Mouse (Mus musculus): ENCODE measurements around the gene Rab42. TPM values are rescaled to one million over a fixed set of nuclear protein-coding genes. Genes with fewer than 3 reads are reported as not detected.

Gene Rab42
- polyA plus RNA-seq, 1 experiment from 2014 or later, result 1.5 TPM

DNA sequence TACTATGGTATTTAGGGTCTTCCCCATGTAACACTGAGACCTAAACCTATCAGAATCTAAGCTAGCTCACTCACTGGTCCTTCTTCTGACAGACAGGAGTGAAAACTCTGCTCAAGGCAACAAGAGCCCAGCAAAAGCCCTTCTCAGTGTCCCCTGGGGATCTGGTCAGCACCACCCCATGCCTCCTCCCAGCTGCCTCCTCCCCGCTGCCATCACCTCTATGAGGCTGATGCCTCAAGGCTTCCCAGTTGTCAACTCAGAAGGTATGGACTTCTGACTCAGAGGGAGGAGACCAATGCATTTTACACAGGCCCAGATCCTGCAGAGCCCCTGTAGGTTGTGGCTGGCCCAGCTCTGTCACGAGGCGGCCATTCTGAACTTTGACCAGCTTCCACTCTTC is 38.3 kb upstream of the Rab42 start:
- Histone ChIP-seq H3K4me1 (peaks cover 26% of the 10 kb centered on the region), H3K4me3 (no peak overlapping the region), H3K27me3 (no peaks in the 10 kb centered on the region), H3K9ac (replicated peaks) (no peak overlapping the region), H3K36me3 (peaks cover 36% of the 10 kb centered on the region), H3K9me3 (no peaks in the 10 kb centered on the region), H3K4me2 (replicated peaks) (no peak overlapping the region), H3K27ac (replicated peaks) (no peak overlapping the region)
- 97% methylated on average over 3 of the region's 3 CpGs for WGBS
- ATAC-seq (ENCODE audit: low FRiP score, low read depth), result no peak

DNA sequence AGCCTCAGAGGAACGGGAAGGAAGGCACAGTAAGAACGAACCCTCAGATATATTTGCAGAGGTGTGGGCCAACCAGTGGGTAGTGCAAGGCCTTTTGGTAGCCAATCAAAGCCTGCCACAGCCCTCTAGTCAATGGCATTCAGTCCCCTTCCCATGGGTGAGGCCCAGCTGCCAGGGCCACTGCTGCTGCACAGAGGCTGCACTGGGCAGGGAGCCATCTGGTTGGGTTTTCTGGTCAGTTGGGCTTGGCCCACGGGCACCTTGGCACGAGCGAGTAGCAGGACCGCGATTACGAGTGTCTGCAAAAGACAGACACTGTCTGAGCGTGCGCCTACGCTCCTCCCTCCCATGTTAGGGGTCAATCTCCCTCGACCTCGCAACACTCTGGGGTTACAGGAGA is 35.8 kb upstream of the Rab42 start:
- H3K4me3 ChIP-seq, result no peak overlapping the region
- H3K4me2 ChIP-seq (replicated peaks), result no peak overlapping the region
- ATAC-seq (ENCODE audit: low FRiP score, low read depth), result no peak
- H3K27me3 ChIP-seq, result no peaks in the 10 kb centered on the region
- no peak overlapping the region for H3K27ac ChIP-seq (replicated peaks)
- peaks cover 16% of the 10 kb centered on the region for H3K4me1 ChIP-seq
- H3K36me3 ChIP-seq, result peaks cover 55% of the 10 kb centered on the region
- no peaks in the 10 kb centered on the region for H3K9me3 ChIP-seq
- no peak overlapping the region for H3K9ac ChIP-seq (replicated peaks)
- WGBS, result 97% methylated on average over 13 of the region's 13 CpGs

DNA sequence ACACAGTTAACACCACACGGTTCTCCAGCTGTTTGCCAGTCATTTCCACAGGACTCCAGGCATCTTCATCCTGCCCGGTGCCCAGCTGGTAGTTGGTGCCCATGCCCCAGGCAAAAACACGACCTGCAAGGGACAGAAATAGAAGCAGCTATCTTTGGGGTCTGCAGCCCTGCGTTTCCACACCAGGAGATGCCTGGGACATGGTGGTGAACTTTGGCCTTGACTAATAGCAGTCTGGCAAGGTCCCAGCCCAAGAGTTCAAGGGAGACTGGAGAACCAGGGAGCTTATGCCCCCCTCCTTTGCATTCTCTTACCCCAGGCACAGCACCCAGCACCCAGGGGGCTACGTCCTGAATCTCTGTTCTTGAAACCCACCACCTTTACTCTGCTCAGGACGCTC is 29.7 kb upstream of the Rab42 start:
- Histone ChIP-seq H3K36me3 (peaks cover 55% of the 10 kb centered on the region), H3K4me2 (replicated peaks) (no peak overlapping the region), H3K4me1 (peaks cover 9% of the 10 kb centered on the region), H3K27me3 (no peaks in the 10 kb centered on the region), H3K9ac (replicated peaks) (no peak overlapping the region), H3K4me3 (no peak overlapping the region), H3K27ac (replicated peaks) (no peak overlapping the region), H3K9me3 (no peaks in the 10 kb centered on the region)
- 89% methylated on average over 6 of the region's 6 CpGs for WGBS
- no peak for ATAC-seq (ENCODE audit: low FRiP score, low read depth)

DNA sequence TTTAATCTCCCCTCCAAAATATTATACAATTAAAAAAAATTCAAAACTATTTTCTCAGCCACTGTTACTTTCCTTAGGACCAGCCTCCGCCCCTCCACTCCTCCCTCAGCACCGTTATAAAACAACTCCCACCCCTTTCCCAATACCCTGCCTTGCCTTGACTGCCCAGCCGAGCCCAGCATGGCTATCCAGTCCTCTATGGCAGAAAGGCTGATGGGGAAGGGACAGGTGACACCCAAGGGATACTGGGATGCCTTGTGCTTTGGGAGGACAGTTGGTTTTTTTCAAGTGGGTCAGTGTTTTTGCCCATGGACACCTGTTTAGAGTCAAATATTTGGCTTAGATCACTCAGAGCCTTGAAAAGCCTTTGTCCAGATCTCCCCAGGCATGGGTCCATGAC is 28.8 kb upstream of the Rab42 start:
- H3K27me3 ChIP-seq, result no peaks in the 10 kb centered on the region
- WGBS, result 86% methylated on average over 3 of the region's 3 CpGs
- ATAC-seq (ENCODE audit: low FRiP score, low read depth), result no peak

DNA sequence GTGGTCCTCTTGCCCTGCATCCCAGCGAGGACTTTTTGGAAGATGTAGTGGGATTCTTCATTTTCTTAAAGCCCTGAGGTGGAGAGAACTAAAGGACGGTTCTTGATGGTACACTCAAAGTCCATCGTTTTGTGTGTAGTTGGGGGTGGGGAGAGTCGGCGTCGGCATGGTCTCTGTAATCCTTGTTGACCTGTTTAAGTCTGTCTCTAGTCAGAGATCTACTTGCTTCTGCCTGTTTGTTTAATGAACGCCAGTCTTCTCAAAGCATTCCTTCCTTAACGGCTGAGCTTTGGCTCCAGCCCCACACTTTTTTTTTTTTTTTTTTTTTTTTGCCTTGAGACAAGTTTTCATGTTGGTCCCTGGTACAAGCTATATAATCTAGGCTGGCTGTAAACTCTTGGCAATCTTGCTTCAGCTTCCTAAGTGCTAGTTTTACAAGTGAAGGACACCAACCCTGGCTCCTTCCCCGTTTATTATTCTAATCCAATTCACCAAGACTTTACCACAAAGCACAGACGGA is 26.7 kb upstream of the Rab42 start:
- WGBS, result 8% methylated on average over 10 of the region's 10 CpGs
- no peak for ATAC-seq (ENCODE audit: low FRiP score, low read depth)
- peak overlapping the region; percentile 85 for H3K27ac ChIP-seq (replicated peaks)

More for the DNA sequence above, 28.8 kb upstream of the Rab42 start:
- Histone ChIP-seq H3K9ac (replicated peaks) (no peak overlapping the region), H3K9me3 (no peaks in the 10 kb centered on the region), H3K4me2 (replicated peaks) (no peak overlapping the region), H3K27ac (replicated peaks) (no peak overlapping the region), H3K4me3 (no peak overlapping the region), H3K4me1 (peaks cover 9% of the 10 kb centered on the region), H3K36me3 (peaks cover 46% of the 10 kb centered on the region)

DNA sequence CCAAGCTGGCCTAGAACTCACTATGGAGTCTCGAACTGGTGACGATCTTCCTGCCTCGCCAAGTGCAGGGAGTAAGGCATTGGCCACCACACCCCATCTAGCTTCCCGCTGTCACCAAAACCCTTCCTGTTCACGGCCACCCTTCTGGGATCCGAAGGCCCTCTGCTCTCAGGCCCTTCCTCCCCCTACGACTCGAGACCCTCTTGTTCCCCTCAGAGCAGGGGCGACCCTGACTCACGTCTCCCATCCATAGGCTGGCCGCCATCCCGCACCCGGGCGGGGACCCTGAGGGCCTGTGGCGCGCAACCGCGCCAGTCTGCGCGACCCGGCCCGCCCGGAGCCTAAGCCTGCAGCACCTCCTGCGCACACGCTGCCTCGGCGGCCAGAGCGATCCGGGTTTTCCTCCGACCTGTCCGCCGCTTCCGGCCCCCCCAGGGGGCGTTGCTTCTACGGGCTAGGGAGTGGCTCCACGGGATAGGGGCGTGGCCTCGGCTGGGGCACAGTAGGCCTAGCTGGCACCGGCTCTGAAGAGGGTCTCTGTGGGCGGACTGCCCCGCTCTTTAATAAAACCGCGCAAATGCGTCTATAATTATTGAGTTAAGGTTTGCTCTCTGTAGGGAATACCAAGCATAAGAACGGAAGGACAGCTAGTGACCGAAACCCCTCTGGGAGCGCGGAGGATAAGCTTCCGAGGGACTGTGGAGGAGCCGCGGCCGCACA is 26.1 kb upstream of the Rab42 start, which contains the start of gene Trnau1ap:
Gene Trnau1ap (minus strand): TSS at position 424 of the 720 bp plus-strand sequence.
- Histone ChIP-seq H3K27me3 (no peaks in the 10 kb centered on the region), H3K36me3 (peaks cover 43% of the 10 kb centered on the region), H3K9me3 (no peaks in the 10 kb centered on the region), H3K4me2 (replicated peaks) (peak within 1 kb of the TSS; percentile 80), H3K27ac (replicated peaks) (peak within 1 kb of the TSS; percentile 85), H3K9ac (replicated peaks) (peak within 1 kb of the TSS; percentile 90), H3K4me1 (peaks cover 9% of the 10 kb centered on the region), H3K4me3 (peak within 1 kb of the TSS; percentile 82)
- peak; percentile 98 for ATAC-seq (ENCODE audit: low FRiP score, low read depth)
- under 1% methylated on average over 52 of the region's 52 CpGs for WGBS

More for the DNA sequence above, 26.7 kb upstream of the Rab42 start:
- Histone ChIP-seq H3K9me3 (no peaks in the 10 kb centered on the region), H3K4me2 (replicated peaks) (peak overlapping the region; percentile 80), H3K4me3 (peak overlapping the region; percentile 82), H3K9ac (replicated peaks) (peak overlapping the region; percentile 90), H3K4me1 (peaks cover 9% of the 10 kb centered on the region), H3K36me3 (peaks cover 43% of the 10 kb centered on the region), H3K27me3 (no peaks in the 10 kb centered on the region)

DNA sequence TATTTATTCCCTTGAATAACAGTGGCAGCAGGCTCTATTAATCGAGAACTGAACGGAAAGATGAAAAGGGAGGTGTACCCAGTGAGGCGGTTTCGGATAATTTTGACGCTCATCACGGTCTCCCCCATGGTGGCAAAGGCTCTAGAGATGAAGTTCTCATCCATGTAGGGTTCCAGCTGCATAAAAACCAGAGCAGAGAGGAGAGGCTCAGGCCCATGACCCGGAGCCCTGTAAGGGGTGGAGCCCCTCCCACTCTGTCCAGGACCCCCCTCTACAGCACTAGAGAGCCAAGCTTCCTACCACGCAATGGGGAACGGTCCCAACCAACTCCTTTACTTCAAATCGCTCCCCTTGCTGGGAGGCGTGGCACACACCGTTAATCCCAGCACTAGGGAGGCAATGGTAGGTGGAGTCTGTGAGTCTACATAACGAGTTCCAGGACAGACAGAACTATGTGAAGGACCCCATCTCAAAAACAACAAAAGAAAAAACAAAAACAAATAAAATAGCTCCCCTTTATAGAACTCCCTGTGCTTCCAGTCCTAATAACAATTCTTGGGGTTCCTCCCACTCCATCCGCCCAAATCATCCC is 25.3 kb upstream of the Rab42 start:
- Histone ChIP-seq H3K9me3 (no peaks in the 10 kb centered on the region), H3K27me3 (no peaks in the 10 kb centered on the region), H3K9ac (replicated peaks) (peak overlapping the region; percentile 90), H3K27ac (replicated peaks) (peak overlapping the region; percentile 85), H3K4me2 (replicated peaks) (peak overlapping the region; percentile 80), H3K4me3 (peak overlapping the region; percentile 82), H3K36me3 (peaks cover 43% of the 10 kb centered on the region), H3K4me1 (peaks cover 9% of the 10 kb centered on the region)
- 45% methylated on average over 14 of the region's 14 CpGs for WGBS
- ATAC-seq (ENCODE audit: low FRiP score, low read depth), result no peak

DNA sequence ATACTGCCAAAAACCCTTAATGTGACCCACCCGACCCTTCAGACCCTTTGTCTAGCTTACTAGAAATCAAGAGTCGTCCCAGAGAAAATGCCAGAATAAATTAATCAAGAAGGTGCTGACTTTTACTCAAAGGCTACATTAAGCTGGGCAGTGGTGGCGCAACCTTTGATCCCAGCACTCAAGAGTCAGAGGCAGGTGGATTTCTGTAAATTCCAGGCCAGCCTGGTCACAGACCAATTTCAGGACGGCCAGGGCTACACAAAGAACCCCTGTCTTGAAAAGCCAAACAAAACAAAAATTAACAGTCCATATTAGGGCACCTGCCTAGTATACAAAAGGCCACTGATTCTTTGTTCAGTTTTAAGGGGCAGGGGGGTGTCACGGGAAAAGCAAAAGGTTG is 23.3 kb upstream of the Rab42 start:
- Histone ChIP-seq H3K4me1 (peaks cover 9% of the 10 kb centered on the region), H3K27ac (replicated peaks) (no peak overlapping the region), H3K4me2 (replicated peaks) (no peak overlapping the region), H3K9ac (replicated peaks) (no peak overlapping the region), H3K27me3 (no peaks in the 10 kb centered on the region), H3K4me3 (no peak overlapping the region), H3K9me3 (no peaks in the 10 kb centered on the region), H3K36me3 (peaks cover 42% of the 10 kb centered on the region)
- 82% methylated on average over 5 of the region's 5 CpGs for WGBS
- no peak for ATAC-seq (ENCODE audit: low FRiP score, low read depth)

DNA sequence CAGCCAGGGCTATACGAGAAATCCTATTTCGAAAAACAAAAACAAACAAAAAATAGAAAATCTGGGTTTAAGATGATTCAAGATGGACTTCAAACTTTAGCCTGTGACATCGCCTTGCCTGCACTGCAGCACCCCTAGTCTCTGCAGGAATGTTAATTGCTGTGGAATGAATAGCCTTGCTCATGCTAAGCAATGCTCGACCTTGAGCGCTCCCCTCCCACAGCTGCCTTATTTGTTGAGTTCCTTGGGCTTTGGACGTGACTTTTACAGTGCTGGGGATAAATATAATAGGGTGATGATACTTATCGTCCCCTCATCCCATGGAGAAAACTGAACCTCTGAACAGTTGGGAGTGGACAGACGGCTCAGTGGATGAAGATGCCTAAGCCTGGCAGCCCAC is 12.5 kb upstream of the Rab42 start:
- no peak for ATAC-seq (ENCODE audit: low FRiP score, low read depth)
- H3K4me2 ChIP-seq (replicated peaks), result no peak overlapping the region
- peaks cover 81% of the 10 kb centered on the region for H3K36me3 ChIP-seq
- WGBS, result 90% methylated on average over 8 of the region's 8 CpGs
- no peaks in the 10 kb centered on the region for H3K9me3 ChIP-seq
- H3K4me1 ChIP-seq, result no peaks in the 10 kb centered on the region
- H3K9ac ChIP-seq (replicated peaks), result no peak overlapping the region
- no peak overlapping the region for H3K4me3 ChIP-seq
- H3K27ac ChIP-seq (replicated peaks), result no peak overlapping the region
- no peaks in the 10 kb centered on the region for H3K27me3 ChIP-seq

DNA sequence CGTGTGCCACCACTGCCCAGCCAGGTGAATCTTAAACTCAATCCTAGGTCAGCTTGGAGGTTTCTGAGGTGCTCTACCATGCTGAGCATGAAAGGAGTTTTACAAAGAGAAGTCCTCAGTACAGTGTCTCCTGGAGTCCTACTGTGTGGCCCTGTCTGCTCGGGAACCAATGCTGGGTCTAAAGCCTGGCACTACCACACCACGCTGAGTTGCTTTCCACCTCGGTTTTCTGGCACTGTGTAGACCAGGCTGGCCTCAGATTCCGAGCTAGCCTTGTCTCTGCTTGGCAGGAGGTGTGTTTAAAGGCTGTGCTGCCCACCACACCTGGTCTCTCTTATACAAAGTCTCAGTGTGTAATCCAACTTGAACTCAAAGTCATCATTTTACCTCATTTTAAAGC is 9.4 kb upstream of the Rab42 start:
- Histone ChIP-seq H3K9ac (replicated peaks) (no peak overlapping the region), H3K4me2 (replicated peaks) (no peak overlapping the region), H3K4me3 (no peak overlapping the region), H3K4me1 (peaks cover 14% of the 10 kb centered on the region), H3K27me3 (no peaks in the 10 kb centered on the region), H3K27ac (replicated peaks) (no peak overlapping the region), H3K36me3 (peaks cover 61% of the 10 kb centered on the region), H3K9me3 (no peaks in the 10 kb centered on the region)
- no peak for ATAC-seq (ENCODE audit: low FRiP score, low read depth)
- WGBS, result 88% methylated on average over 5 of the region's 5 CpGs

DNA sequence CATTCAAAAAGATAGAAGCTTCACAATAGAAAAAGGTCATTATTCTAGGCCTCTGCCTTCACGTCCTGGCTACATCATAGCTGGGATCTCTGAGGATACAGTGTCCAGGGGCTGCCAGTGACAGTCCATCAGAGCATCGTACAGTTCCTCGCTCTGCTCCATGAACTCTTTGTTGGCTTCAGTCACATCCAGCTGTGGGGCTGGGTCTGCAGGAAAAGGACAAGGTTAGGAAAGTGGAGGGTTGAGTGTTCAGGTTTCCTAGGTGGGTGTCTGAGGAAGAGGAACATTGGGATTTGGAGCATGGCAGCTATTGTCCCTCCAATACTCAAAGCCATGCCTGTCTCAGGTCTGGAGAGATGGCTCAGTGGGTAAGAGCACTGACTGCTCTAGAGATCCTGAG is 8.6 kb upstream of the Rab42 start:
- Histone ChIP-seq H3K4me1 (peaks cover 14% of the 10 kb centered on the region), H3K4me3 (no peak overlapping the region), H3K9ac (replicated peaks) (no peak overlapping the region), H3K27me3 (no peaks in the 10 kb centered on the region), H3K27ac (replicated peaks) (no peak overlapping the region), H3K36me3 (peaks cover 52% of the 10 kb centered on the region), H3K9me3 (no peaks in the 10 kb centered on the region), H3K4me2 (replicated peaks) (no peak overlapping the region)
- no peak for ATAC-seq (ENCODE audit: low FRiP score, low read depth)
- WGBS, result 54% methylated on average over 3 of the region's 3 CpGs

DNA sequence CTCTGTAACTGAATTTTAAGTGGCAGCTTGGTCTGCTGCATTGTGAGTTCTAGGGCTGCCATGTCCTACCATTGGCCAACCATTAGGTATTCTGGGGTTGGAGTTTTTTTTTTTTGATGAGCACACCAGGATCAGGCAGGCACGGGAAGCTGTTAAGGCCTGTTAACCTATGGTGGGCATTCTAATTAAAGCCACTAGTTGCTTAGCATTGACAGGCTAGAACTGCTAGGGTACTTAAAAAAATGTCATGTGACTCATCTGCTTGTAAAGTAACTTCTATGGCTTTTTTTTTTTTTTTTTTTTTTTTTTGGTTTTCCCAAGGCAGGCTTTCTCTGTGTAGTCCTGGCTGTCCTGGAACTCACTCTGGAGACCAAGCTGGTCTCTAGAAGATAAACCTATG is 8.0 kb upstream of the Rab42 start:
- WGBS, result 36% methylated on average over 1 of the region's 1 CpGs
- Histone ChIP-seq H3K4me2 (replicated peaks) (no peak overlapping the region), H3K27ac (replicated peaks) (no peak overlapping the region), H3K36me3 (peaks cover 46% of the 10 kb centered on the region), H3K27me3 (no peaks in the 10 kb centered on the region), H3K9me3 (no peaks in the 10 kb centered on the region), H3K9ac (replicated peaks) (no peak overlapping the region), H3K4me3 (no peak overlapping the region), H3K4me1 (peaks cover 14% of the 10 kb centered on the region)
- no peak for ATAC-seq (ENCODE audit: low FRiP score, low read depth)

Data from midbrain, embryonic 12.5 days (tissue).